Mouse (Mus musculus): Measurements from ENCODE around the gene Gm17581. TPM values are rescaled to one million over a fixed set of nuclear protein-coding genes. Genes with fewer than 3 reads are reported as not detected.
A peak's percentile ranks its signal among the peaks of the same experiment; 100 is the strongest.

Gene Gm17581
- polyA plus RNA-seq, 1 experiment from 2014 or later = not detected

- no peak overlapping the region for H3K9ac ChIP-seq
- no peaks in the 10 kb centered on the region for H3K9me3 ChIP-seq
- no peak overlapping the region for H3K4me2 ChIP-seq
- no peak overlapping the region for H3K4me3 ChIP-seq
- H3K27me3 ChIP-seq = no peaks in the 10 kb centered on the region
- H3K27ac ChIP-seq = no peak overlapping the region
- no peaks in the 10 kb centered on the region for H3K4me1 ChIP-seq
- no peak for ATAC-seq (ENCODE audit: insufficient number of reproducible peaks, insufficient read depth, low FRiP score, low TSS enrichment, low read depth)
- no peaks in the 10 kb centered on the region for H3K36me3 ChIP-seq
- WGBS = 75% methylated on average over 5 of the region's 5 CpGs
Measured at GRCm38 (mm10) chr2:155735080-155735479, 586 bp downstream of the Gm17581 start.

- Histone ChIP-seq H3K4me3 (peak within 1 kb of the TSS; percentile 91), H3K9ac (peak within 1 kb of the TSS; percentile 82), H3K9me3 (no peaks in the 10 kb centered on the region), H3K27me3 (no peaks in the 10 kb centered on the region), H3K36me3 (no peaks in the 10 kb centered on the region), H3K27ac (no peak within 1 kb of the TSS), H3K4me2 (peak within 1 kb of the TSS; percentile 92), H3K4me1 (peaks cover 9% of the 10 kb centered on the region)
- ATAC-seq (ENCODE audit: insufficient number of reproducible peaks, insufficient read depth, low FRiP score, low TSS enrichment, low read depth) = peak; percentile 69
- WGBS = under 1% methylated on average over 33 of the region's 33 CpGs
Measured at GRCm38 (mm10) chr2:155729158-155729645, 6.5 kb downstream of the Gm17581 start, which contains the start of gene Edem2. Gene Edem2, minus strand, starts transcription at chr2:155729475.

GRCm38 (mm10) chr2:155728742-155729141, 6.9 kb downstream of the Gm17581 start:
- H3K4me2 ChIP-seq = peak overlapping the region; percentile 92
- no peak overlapping the region for H3K27ac ChIP-seq
- peak overlapping the region; percentile 91 for H3K4me3 ChIP-seq
- 4% methylated on average over 15 of the region's 15 CpGs for WGBS
- H3K36me3 ChIP-seq = no peaks in the 10 kb centered on the region
- H3K27me3 ChIP-seq = no peaks in the 10 kb centered on the region
- H3K9ac ChIP-seq = peak overlapping the region; percentile 82
- no peak for ATAC-seq (ENCODE audit: insufficient number of reproducible peaks, insufficient read depth, low FRiP score, low TSS enrichment, low read depth)
- H3K9me3 ChIP-seq = no peaks in the 10 kb centered on the region
- peaks cover 9% of the 10 kb centered on the region for H3K4me1 ChIP-seq

GRCm38 (mm10) chr2:155727764-155728395, 7.8 kb downstream of the Gm17581 start:
- no peaks in the 10 kb centered on the region for H3K27me3 ChIP-seq
- H3K27ac ChIP-seq = no peak overlapping the region
- H3K9me3 ChIP-seq = no peaks in the 10 kb centered on the region
- H3K36me3 ChIP-seq = 0 out of 2 replicates have a peak, but pooled peaks cover 3% of the 10 kb centered on the region
- H3K4me3 ChIP-seq = no peak overlapping the region
- H3K4me2 ChIP-seq = peak overlapping the region; percentile 92; the same call in 1 of the 2 replicates
- 76% methylated on average over 7 of the region's 7 CpGs for WGBS
- ATAC-seq (ENCODE audit: insufficient number of reproducible peaks, insufficient read depth, low FRiP score, low TSS enrichment, low read depth) = no peak
- peaks cover 9% of the 10 kb centered on the region for H3K4me1 ChIP-seq
- no peak overlapping the region for H3K9ac ChIP-seq

GRCm38 (mm10) chr2:155726302-155726701, 9.4 kb downstream of the Gm17581 start:
- WGBS = 91% methylated on average over 7 of the region's 7 CpGs

GRCm38 (mm10) chr2:155724526-155724925, 11.1 kb downstream of the Gm17581 start:
- no peaks in the 10 kb centered on the region for H3K9me3 ChIP-seq
- H3K9ac ChIP-seq = no peak overlapping the region
- no peak for ATAC-seq (ENCODE audit: insufficient number of reproducible peaks, insufficient read depth, low FRiP score, low TSS enrichment, low read depth)
- no peaks in the 10 kb centered on the region for H3K27me3 ChIP-seq
- no peak overlapping the region for H3K27ac ChIP-seq
- peaks cover 9% of the 10 kb centered on the region for H3K4me1 ChIP-seq
- no peak overlapping the region for H3K4me3 ChIP-seq
- 0 out of 2 replicates have a peak, but pooled peaks cover 17% of the 10 kb centered on the region for H3K36me3 ChIP-seq
- WGBS = 85% methylated on average over 6 of the region's 6 CpGs
- H3K4me2 ChIP-seq = no peak overlapping the region

More at GRCm38 (mm10) chr2:155726302-155726701, 9.4 kb downstream of the Gm17581 start:
- Histone ChIP-seq H3K27me3 (no peaks in the 10 kb centered on the region), H3K4me1 (peaks cover 9% of the 10 kb centered on the region), H3K9me3 (no peaks in the 10 kb centered on the region), H3K9ac (no peak overlapping the region), H3K36me3 (0 out of 2 replicates have a peak, but pooled peaks cover 16% of the 10 kb centered on the region), H3K27ac (no peak overlapping the region), H3K4me3 (no peak overlapping the region), H3K4me2 (no peak overlapping the region)
- no peak for ATAC-seq (ENCODE audit: insufficient number of reproducible peaks, insufficient read depth, low FRiP score, low TSS enrichment, low read depth)

- 81% methylated on average over 5 of the region's 5 CpGs for WGBS
Measured at GRCm38 (mm10) chr2:155724036-155724435, 11.6 kb downstream of the Gm17581 start.

GRCm38 (mm10) chr2:155720585-155720984, 15.1 kb downstream of the Gm17581 start:
- Histone ChIP-seq H3K27me3 (no peaks in the 10 kb centered on the region), H3K9ac (no peak overlapping the region), H3K4me1 (no peaks in the 10 kb centered on the region), H3K36me3 (peaks cover 41% of the 10 kb centered on the region), H3K4me3 (no peak overlapping the region), H3K9me3 (no peaks in the 10 kb centered on the region), H3K27ac (no peak overlapping the region), H3K4me2 (no peak overlapping the region)
- 79% methylated on average over 5 of the region's 5 CpGs for WGBS
- ATAC-seq (ENCODE audit: insufficient number of reproducible peaks, insufficient read depth, low FRiP score, low TSS enrichment, low read depth) = no peak

More at GRCm38 (mm10) chr2:155724036-155724435, 11.6 kb downstream of the Gm17581 start:
- no peak overlapping the region for H3K4me2 ChIP-seq
- peaks cover 9% of the 10 kb centered on the region for H3K4me1 ChIP-seq
- H3K9ac ChIP-seq = no peak overlapping the region
- H3K27me3 ChIP-seq = no peaks in the 10 kb centered on the region
- no peak overlapping the region for H3K27ac ChIP-seq
- H3K4me3 ChIP-seq = no peak overlapping the region
- ATAC-seq (ENCODE audit: insufficient number of reproducible peaks, insufficient read depth, low FRiP score, low TSS enrichment, low read depth) = no peak
- no peaks in the 10 kb centered on the region for H3K9me3 ChIP-seq
- 0 out of 2 replicates have a peak, but pooled peaks cover 22% of the 10 kb centered on the region for H3K36me3 ChIP-seq

- no peak for ATAC-seq (ENCODE audit: insufficient number of reproducible peaks, insufficient read depth, low FRiP score, low TSS enrichment, low read depth)
- H3K27me3 ChIP-seq = no peaks in the 10 kb centered on the region
- H3K27ac ChIP-seq = no peak overlapping the region
- no peaks in the 10 kb centered on the region for H3K4me1 ChIP-seq
- H3K36me3 ChIP-seq = peaks cover 59% of the 10 kb centered on the region
- H3K9ac ChIP-seq = no peak overlapping the region
- no peak overlapping the region for H3K4me2 ChIP-seq
- H3K9me3 ChIP-seq = no peaks in the 10 kb centered on the region
- WGBS = 86% methylated on average over 12 of the region's 12 CpGs
- no peak overlapping the region for H3K4me3 ChIP-seq
Measured at GRCm38 (mm10) chr2:155717082-155717990, 18.3 kb downstream of the Gm17581 start.

GRCm38 (mm10) chr2:155710557-155710956, 25.1 kb downstream of the Gm17581 start:
- Histone ChIP-seq H3K9me3 (no peaks in the 10 kb centered on the region), H3K27me3 (no peaks in the 10 kb centered on the region), H3K4me2 (no peak overlapping the region), H3K4me3 (no peak overlapping the region), H3K36me3 (peaks cover 68% of the 10 kb centered on the region), H3K27ac (no peak overlapping the region), H3K9ac (0 out of 2 replicates have a peak overlapping the region, but pooled peaks have one; percentile 2), H3K4me1 (no peaks in the 10 kb centered on the region)
- WGBS = 85% methylated on average over 11 of the region's 11 CpGs
- ATAC-seq (ENCODE audit: insufficient number of reproducible peaks, insufficient read depth, low FRiP score, low TSS enrichment, low read depth) = no peak

GRCm38 (mm10) chr2:155707251-155707650, 28.4 kb downstream of the Gm17581 start:
- no peak for ATAC-seq (ENCODE audit: insufficient number of reproducible peaks, insufficient read depth, low FRiP score, low TSS enrichment, low read depth)

More at GRCm38 (mm10) chr2:155707251-155707650, 28.4 kb downstream of the Gm17581 start:
- H3K4me2 ChIP-seq = no peak overlapping the region
- H3K27me3 ChIP-seq = no peaks in the 10 kb centered on the region
- no peaks in the 10 kb centered on the region for H3K9me3 ChIP-seq
- no peak overlapping the region for H3K27ac ChIP-seq
- H3K4me1 ChIP-seq = no peaks in the 10 kb centered on the region
- WGBS = 82% methylated on average over 4 of the region's 4 CpGs
- H3K4me3 ChIP-seq = no peak overlapping the region
- no peak overlapping the region for H3K9ac ChIP-seq
- H3K36me3 ChIP-seq = peaks cover 62% of the 10 kb centered on the region
